11 mouse cellular contexts compared by ENCODE assay signal in genomic region chr3:103139047-103139446, GRCm38 (mm10). TPM values are rescaled to one million over a fixed set of nuclear protein-coding genes. Genes with fewer than 3 reads are reported as not detected.
A peak's percentile ranks its signal among the peaks of the same experiment; 100 is the strongest.
DNase-seq lines count a peak whose midpoint lies in the region; ATAC-seq and TF ChIP-seq lines count a peak whose summit lies in the region.
"Had no signal": no experiment of that assay in that cellular context is flagged by ENCODE, and none has a peak within 500 bp of the region (broad histone marks: within the 10 kb centered on the region; RNA-seq: fewer than 3 reads in every experiment).

No protein-coding gene starts in this region.

- H3K4me1 ChIP-seq in erythroblast, embryonic 14.5 days (ENCODE audit: control insufficient read depth), result peaks cover 58% of the 10 kb centered on the region
- H3K4me1 ChIP-seq in midbrain, embryonic 10.5 days, result no peaks in the 10 kb centered on the region
- H3K4me1 ChIP-seq in forebrain, postnatal 0 days (ENCODE audit: insufficient read depth), result no peaks in the 10 kb centered on the region
- H3K4me1 ChIP-seq in hindbrain, embryonic 10.5 days (replicated peaks), result no peaks in the 10 kb centered on the region
- H3K4me1 ChIP-seq: midbrain, embryonic 12.5 days had no signal

- no peak overlapping the region for H3K27ac ChIP-seq in midbrain, embryonic 10.5 days (replicated peaks)
- no peak overlapping the region for H3K27ac ChIP-seq in forebrain, postnatal 0 days (ENCODE audit: low read depth, low read length)
- H3K27ac ChIP-seq in hindbrain, embryonic 10.5 days, result no peak overlapping the region
- H3K27ac ChIP-seq: midbrain, embryonic 12.5 days had no signal

- H3K27me3 ChIP-seq in erythroblast, embryonic 14.5 days (ENCODE audit: control insufficient read depth), result no peaks in the 10 kb centered on the region
- no peaks in the 10 kb centered on the region for H3K27me3 ChIP-seq in midbrain, embryonic 10.5 days (ENCODE audit: low read depth, poor library complexity, severe bottlenecking)
- H3K27me3 ChIP-seq in forebrain, postnatal 0 days (ENCODE audit: insufficient read depth, low read length), result no peaks in the 10 kb centered on the region
- H3K27me3 ChIP-seq in hindbrain, embryonic 10.5 days (ENCODE audit: insufficient read depth, poor library complexity, severe bottlenecking), result no peaks in the 10 kb centered on the region
- H3K27me3 ChIP-seq: midbrain, embryonic 12.5 days had no signal

- no peak for TF ChIP-seq CTCF in forebrain, postnatal 0 days (IDR thresholded peaks at IDR 0.05; ENCODE audit: low read depth)

- H3K36me3 ChIP-seq in erythroblast, embryonic 14.5 days (ENCODE audit: control insufficient read depth), result peaks cover 86% of the 10 kb centered on the region
- H3K36me3 ChIP-seq in midbrain, embryonic 10.5 days, result no peaks in the 10 kb centered on the region
- H3K36me3 ChIP-seq in forebrain, postnatal 0 days (ENCODE audit: insufficient read depth), result no peaks in the 10 kb centered on the region
- H3K36me3 ChIP-seq in hindbrain, embryonic 10.5 days, result no peaks in the 10 kb centered on the region
- H3K36me3 ChIP-seq: midbrain, embryonic 12.5 days had no signal

- no peak overlapping the region for H3K4me2 ChIP-seq in forebrain, postnatal 0 days (ENCODE audit: low read depth)
- H3K4me2 ChIP-seq: midbrain, embryonic 12.5 days had no signal

- intact Hi-C loops in heart, postnatal 10 days (cut with DNase I), result no loop called here

- no peak for ATAC-seq in erythroblast, adult 5-6 weeks (replicated peaks; ENCODE audit: low FRiP score, poor library complexity, severe bottlenecking)
- ATAC-seq in forebrain, postnatal 0 days, result no peak

- H3K9ac ChIP-seq in forebrain, postnatal 0 days, result no peak overlapping the region
- H3K9ac ChIP-seq: midbrain, embryonic 12.5 days had no signal

- 81% methylated on average over 8 of the region's 8 CpGs for WGBS in midbrain, embryonic 10.5 days
- 79% methylated on average over 8 of the region's 8 CpGs for WGBS in forebrain, postnatal 0 days
- 79% methylated on average over 8 of the region's 8 CpGs for WGBS in hindbrain, embryonic 10.5 days

- DNase-seq in heart, postnatal 10 days, result peak; percentile 52 to 58
- DNase-seq in kidney, postnatal 4 days, result peak; percentile 60 to 71
- DNase-seq in lung, postnatal 4 days, result peak; percentile 57 to 78
- no peak for DNase-seq in midbrain, embryonic 10.5 days (ENCODE audit: low spot score)
- DNase-seq in forebrain, postnatal 0 days, result no peak
- DNase-seq in hindbrain, embryonic 10.5 days (ENCODE audit: low spot score), result no peak
- DNase-seq: B cell, adult 2 months; right cerebral cortex, postnatal 25 days had no signal

- H3K4me3 ChIP-seq in erythroblast, embryonic 14.5 days (replicated peaks), result peak overlapping the region; percentile 40
- H3K4me3 ChIP-seq in midbrain, embryonic 10.5 days, result no peak overlapping the region
- no peak overlapping the region for H3K4me3 ChIP-seq in forebrain, postnatal 0 days (ENCODE audit: low read depth, low read length)
- no peak overlapping the region for H3K4me3 ChIP-seq in hindbrain, embryonic 10.5 days
- H3K4me3 ChIP-seq: midbrain, embryonic 12.5 days had no signal

- no peaks in the 10 kb centered on the region for H3K9me3 ChIP-seq in erythroblast, embryonic 14.5 days (ENCODE audit: control insufficient read depth, low read length)
- H3K9me3 ChIP-seq in midbrain, embryonic 10.5 days (replicated peaks), result no peaks in the 10 kb centered on the region
- H3K9me3 ChIP-seq in forebrain, postnatal 0 days (ENCODE audit: low read length), result no peaks in the 10 kb centered on the region
- no peaks in the 10 kb centered on the region for H3K9me3 ChIP-seq in hindbrain, embryonic 10.5 days
- H3K9me3 ChIP-seq: midbrain, embryonic 12.5 days had no signal

RNA-seq across cellular contexts. Expression of gene Bcas2, which starts 32.4 kb away (rescaled TPM):
- polyA plus RNA-seq in erythroblast, embryonic 14.5 days (2012), result 24.7 and 40.9 TPM in 2 replicates
- total RNA-seq in erythroblast, adult 5-6 weeks (2015; ENCODE audit: low replicate concordance), result 26.7 and 42.8 TPM in 2 replicates
- 49.1 and 54.4 TPM in 2 replicates for total RNA-seq in erythroblast, adult 5-6 weeks (2017; ENCODE audit: low replicate concordance)
- 10 to 100 TPM; 55.5 to 61.6 TPM for total RNA-seq in heart, postnatal 10 days (2021)
- polyA plus RNA-seq in midbrain, embryonic 10.5 days (2016; fragmentation: Nextera tagmentation; extraction: Ambion mirVana), result 227 and 230 TPM in 2 replicates
- 105 and 121 TPM in 2 replicates for total RNA-seq in forebrain, postnatal 0 days (2014; rRNA removed)
- 213 and 237 TPM in 2 replicates for polyA plus RNA-seq in forebrain, postnatal 0 days (2015; fragmentation: Nextera tagmentation; extraction: Ambion mirVana)
- 215 and 226 TPM in 2 replicates for polyA plus RNA-seq in hindbrain, embryonic 10.5 days (2016; fragmentation: Nextera tagmentation; extraction: Ambion mirVana)

RNA-seq across cellular contexts. Expression of gene Dennd2c, which starts 36.6 kb away (rescaled TPM):
- polyA plus RNA-seq in erythroblast, embryonic 14.5 days (2012), result 0.34 and 0.39 TPM in 2 replicates
- total RNA-seq in erythroblast, adult 5-6 weeks (2015; ENCODE audit: low replicate concordance), result 141 and 144 TPM in 2 replicates
- total RNA-seq in erythroblast, adult 5-6 weeks (2017; ENCODE audit: low replicate concordance), result 178 and 191 TPM in 2 replicates
- 1 to 10 TPM; 3.7 to 4.0 TPM for total RNA-seq in heart, postnatal 10 days (2021)
- 1.8 and 3.1 TPM in 2 replicates for polyA plus RNA-seq in midbrain, embryonic 10.5 days (2016; fragmentation: Nextera tagmentation; extraction: Ambion mirVana)
- total RNA-seq in forebrain, postnatal 0 days (2014; rRNA removed), result 1.4 and 1.5 TPM in 2 replicates
- polyA plus RNA-seq in forebrain, postnatal 0 days (2015; fragmentation: Nextera tagmentation; extraction: Ambion mirVana), result 0.58 TPM in 2 replicates
- polyA plus RNA-seq in hindbrain, embryonic 10.5 days (2016; fragmentation: Nextera tagmentation; extraction: Ambion mirVana), result 1.7 and 2.3 TPM in 2 replicates

Comparison
In these comparisons a context has a peak if more than half of its experiments do, and no peak if none do; other contexts are left out.
1. DNase-seq: peak in heart, postnatal 10 days (2 of 2), kidney, postnatal 4 days (2 of 2) and lung, postnatal 4 days (2 of 2); none in midbrain, embryonic 10.5 days (single experiment), forebrain, postnatal 0 days (single experiment) and hindbrain, embryonic 10.5 days (single experiment).